Mouse (Mus musculus) lung, adult 2 months (tissue): ENCODE data around the gene Asah2.

ENCODE experiments used
- CTCF ChIP-seq: fragments of 200-500 bp; IDR thresholded peaks from 2 replicates; pipeline ENCODE4 v1.5.1; 2011; ENCODE audit warnings: mild to moderate bottlenecking, low read length, control low read depth; ENCODE audit not compliant: insufficient read depth
- POLR2A ChIP-seq: fragments of 200-500 bp; IDR thresholded peaks from 2 replicates; pipeline ENCODE4 v1.6.1; 2011; ENCODE audit warnings: low read depth, mild to moderate bottlenecking, control low read depth, low read length, borderline replicate concordance; ENCODE audit errors: extremely low read depth

- TF ChIP-seq CTCF (no peak), POLR2A (no peak)
These were observed 9.4 kb downstream of the Asah2 start for GRCm38 (mm10) chr19:32098582-32098981.
